Mouse (Mus musculus): ENCODE data around the gene Rgmb.

Rgmb gene

DNA sequence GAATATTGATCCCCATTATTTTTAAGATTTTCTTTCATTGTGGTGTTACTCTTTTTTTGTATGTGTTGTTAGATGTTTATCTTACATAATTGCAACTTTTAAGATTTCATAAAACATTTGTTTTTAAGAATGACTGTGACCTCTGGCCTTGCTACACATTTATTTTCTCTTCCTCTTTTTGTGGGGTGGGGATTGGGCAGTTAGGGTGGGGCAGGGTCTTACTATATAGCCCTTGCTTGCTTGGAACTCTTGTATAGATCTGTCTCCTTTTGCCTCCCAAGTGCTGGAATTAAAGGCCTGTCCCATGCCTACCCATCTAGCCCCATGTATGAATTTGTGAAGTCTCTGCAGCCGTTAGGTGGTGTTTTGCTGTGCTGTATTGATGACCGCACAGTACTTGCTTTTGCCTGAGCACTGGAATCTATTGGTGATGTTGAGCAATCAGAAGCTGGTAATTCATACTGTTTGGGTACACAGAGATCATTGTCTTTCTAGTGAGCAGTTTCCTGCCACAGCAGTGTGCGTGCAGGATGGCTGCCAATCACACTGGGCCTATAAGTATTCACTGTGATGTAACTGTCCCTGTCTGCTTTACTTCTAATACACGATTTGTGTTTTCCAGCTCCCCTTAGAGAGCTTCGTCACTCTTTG is 56.1 kb downstream of the Rgmb start:
- DNase-seq (ENCODE audit: low spot score), result no peak

DNA sequence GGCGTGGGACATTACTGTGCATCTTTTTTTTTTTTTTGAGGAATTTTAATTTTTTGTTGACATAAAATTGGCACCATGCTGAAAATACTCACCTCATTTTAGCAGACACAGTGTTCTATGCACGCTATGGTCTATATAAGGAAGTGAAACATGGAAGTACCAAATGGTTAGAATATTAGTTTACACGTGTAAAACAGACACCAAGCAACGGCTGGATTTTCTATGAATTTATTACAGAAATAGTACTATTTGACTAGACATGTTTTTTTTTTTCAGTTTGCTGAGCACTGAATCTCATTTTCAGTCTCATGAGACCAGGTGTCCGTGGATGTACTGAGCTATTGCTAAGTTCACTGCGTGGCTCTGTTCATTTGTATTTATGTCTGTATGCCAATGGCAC is 56.9 kb downstream of the Rgmb start:
- no peak for DNase-seq (ENCODE audit: low spot score)

- DNase-seq (ENCODE audit: low spot score), result no peak
These were observed 61.6 kb downstream of the Rgmb start for GRCm38 (mm10) chr17:15769081-15769724.

GRCm38 (mm10) chr17:15761191-15761590 is 69.6 kb downstream of the Rgmb start:
- DNase-seq (ENCODE audit: low spot score), result no peak
